Mouse (Mus musculus) CH12.LX (cell line): Measurements from ENCODE around the gene F13a1. TPM values are rescaled to one million over a fixed set of nuclear protein-coding genes. Genes with fewer than 3 reads are reported as not detected.

Experiments
- DNase-seq: peaks from one replicate; pipeline ENCODE4 v3.0.0-alpha.2; 2013; ENCODE audit errors: extremely low read depth
- H3K27ac ChIP-seq: 2 replicates; pipeline ENCODE4 v1.5.1; 2012; ENCODE audit warnings: low read depth, mild to moderate bottlenecking, control low read depth, moderate library complexity; ENCODE audit not compliant: insufficient read depth
- H3K27me3 ChIP-seq: replicated peaks from 2 replicates; pipeline ENCODE3; 2012; ENCODE audit warnings: inconsistent platforms
- H3K36me3 ChIP-seq, 2 experiments: replicated peaks in 1 of 2; 2 replicates each; pipeline versions ENCODE3 to v1.6.1; 2012; ENCODE audit warnings: inconsistent platforms in 1 of 2, low read length in 1 of 2, mild to moderate bottlenecking in 1 of 2, mixed read lengths in 1 of 2, moderate library complexity in 1 of 2; ENCODE audit not compliant: control insufficient read depth in 1 of 2, insufficient read depth in 1 of 2
- H3K4me1 ChIP-seq, 2 experiments: 2 replicates each; pipeline ENCODE4 v1.6.1; 2012; ENCODE audit warnings: inconsistent platforms in 1 of 2, moderate library complexity in 1 of 2; ENCODE audit not compliant: insufficient read depth in 2 of 2, control insufficient read depth in 1 of 2
- H3K4me2 ChIP-seq: 2 replicates; pipeline ENCODE4 v1.6.1; 2012; ENCODE audit warnings: low read depth, mild to moderate bottlenecking, control low read depth; ENCODE audit not compliant: poor library complexity, insufficient read depth, severe bottlenecking
- H3K4me3 ChIP-seq, 3 experiments: fragments of 150-350 bp in 1 of 3; sonication (generic) in 1 of 3; replicated peaks in 1 of 3; 2 replicates each; pipeline versions ENCODE3 to v1.5.1; 2011 to 2012; ENCODE audit warnings: low read depth in 2 of 3, low read length in 2 of 3, mild to moderate bottlenecking in 2 of 3, moderate library complexity in 2 of 3, control low read depth in 1 of 3, improper control_type of control experiment in 1 of 3, inconsistent platforms in 1 of 3, mixed read lengths in 1 of 3; ENCODE audit not compliant: poor library complexity in 1 of 3
- H3K79me2 ChIP-seq: replicated peaks from 2 replicates; pipeline ENCODE4 v1.6.1; 2012; ENCODE audit warnings: mild to moderate bottlenecking, moderate library complexity; ENCODE audit not compliant: control insufficient read depth, poor library complexity, insufficient read depth, severe bottlenecking; ENCODE audit errors: extremely low read depth
- H3K9ac ChIP-seq: 2 replicates; pipeline ENCODE4 v1.6.1; 2012; ENCODE audit warnings: low read depth, mild to moderate bottlenecking, control low read depth, moderate library complexity; ENCODE audit not compliant: insufficient read depth
- H3K9me3 ChIP-seq: replicated peaks from 2 replicates; pipeline ENCODE3; 2012; ENCODE audit warnings: low read length, inconsistent platforms, mixed read lengths
- BHLHE40 ChIP-seq: IDR thresholded peaks from 2 replicates; pipeline ENCODE4 v1.6.1; 2011; ENCODE audit warnings: mild to moderate bottlenecking, low read depth, low read length, improper control_type of control experiment
- CTCF ChIP-seq, 2 experiments: IDR thresholded peaks in 1 of 2; conservative IDR thresholded peaks in 1 of 2; 2 replicates each; pipeline ENCODE4 v1.5.1; 2011 to 2012; ENCODE audit warnings: low read depth in 2 of 2, low read length in 2 of 2, improper control_type of control experiment in 1 of 2, inconsistent platforms in 1 of 2, mild to moderate bottlenecking in 1 of 2, moderate library complexity in 1 of 2
- ELF1 ChIP-seq: IDR thresholded peaks from 2 replicates; pipeline ENCODE4 v1.6.1; 2014; ENCODE audit warnings: low read depth, mild to moderate bottlenecking, inconsistent platforms, low read length, improper control_type of control experiment
- EP300 ChIP-seq: IDR thresholded peaks from 2 replicates; pipeline ENCODE4 v1.6.1; 2011; ENCODE audit warnings: low read length, improper control_type of control experiment
- GABPA ChIP-seq: IDR thresholded peaks from 2 replicates; pipeline ENCODE4 v1.6.1; 2012; ENCODE audit warnings: low read depth, low read length, improper control_type of control experiment, inconsistent platforms; ENCODE audit not compliant: insufficient replicate concordance
- JUN ChIP-seq: IDR thresholded peaks from 2 replicates; pipeline ENCODE4 v1.6.1; 2011; ENCODE audit warnings: low read depth, mild to moderate bottlenecking, low read length, improper control_type of control experiment, moderate library complexity; ENCODE audit not compliant: insufficient read depth
- JUND ChIP-seq: conservative IDR thresholded peaks from 2 replicates; pipeline ENCODE4 v1.6.1; 2011; ENCODE audit warnings: low read depth, low read length, improper control_type of control experiment
- KAT2A ChIP-seq: IDR thresholded peaks from 2 replicates; pipeline ENCODE4 v1.6.1; 2012; ENCODE audit warnings: low read length, improper control_type of control experiment, inconsistent platforms; ENCODE audit not compliant: insufficient replicate concordance
- MAFK ChIP-seq: IDR thresholded peaks from 2 replicates; pipeline ENCODE4 v1.6.1; 2011; ENCODE audit warnings: low read length, improper control_type of control experiment; ENCODE audit not compliant: insufficient replicate concordance
- MAZ ChIP-seq: IDR thresholded peaks from 2 replicates; pipeline ENCODE4 v1.6.1; 2012; ENCODE audit warnings: low read depth, mild to moderate bottlenecking, inconsistent platforms, low read length, improper control_type of control experiment, moderate library complexity
- NRF1 ChIP-seq: IDR thresholded peaks from 2 replicates; pipeline ENCODE4 v1.6.1; 2014; ENCODE audit warnings: low read depth, mild to moderate bottlenecking, inconsistent platforms, low read length, improper control_type of control experiment, moderate library complexity
- POLR2AphosphoS2 ChIP-seq: IDR thresholded peaks from 2 replicates; pipeline ENCODE4 v1.6.1; 2011; ENCODE audit warnings: low read depth, low read length, improper control_type of control experiment
- RCOR1 ChIP-seq: conservative IDR thresholded peaks from 2 replicates; pipeline ENCODE4 v1.6.1; 2012; ENCODE audit warnings: low read depth, mild to moderate bottlenecking, inconsistent platforms, low read length, improper control_type of control experiment
- SIN3A ChIP-seq: IDR thresholded peaks from 2 replicates; pipeline ENCODE4 v1.6.1; 2012; ENCODE audit warnings: low read length, improper control_type of control experiment, inconsistent platforms
- TBP ChIP-seq: conservative IDR thresholded peaks from 2 replicates; pipeline ENCODE4 v1.6.1; 2011; ENCODE audit warnings: low read depth, low read length, improper control_type of control experiment
- UBTF ChIP-seq: IDR thresholded peaks from 2 replicates; pipeline ENCODE4 v1.6.1; 2012; ENCODE audit warnings: low read depth, mild to moderate bottlenecking, inconsistent platforms, low read length, improper control_type of control experiment, moderate library complexity
- ZC3H11A ChIP-seq: IDR thresholded peaks from 2 replicates; pipeline ENCODE4 v1.6.1; 2012; ENCODE audit warnings: low read depth, mild to moderate bottlenecking, inconsistent platforms, low read length, improper control_type of control experiment
- dilution Hi-C: fragments of 300-500 bp; cut with MboI; formaldehyde crosslinking; loops from 2 replicates; pipeline ENCODE4 v1.14.3; 2020; ENCODE audit warnings: low sequenced_read_pairs; ENCODE audit not compliant: extremely low pct_unique_long_range_greater_than_20kb, extremely low pct_ligation_motif_present
- in situ Hi-C: fragments of 300-500 bp; cut with MboI; formaldehyde crosslinking; loops from 3 replicates; pipeline ENCODE4 v1.14.3; 2019; ENCODE audit warnings: low sequenced_read_pairs, low pct_ligation_motif_present, low pct_unique_long_range_greater_than_20kb, mixed read lengths
- polyA plus RNA-seq: library from polyadenylated mRNA; unstranded; fragments of >175 nt; gene quantifications from 2 replicates; pipeline ENCODE4 v1.2.1, GENCODE M21; 2012; ENCODE audit warnings: low read depth; ENCODE audit not compliant: insufficient read length
- total RNA-seq, 2 experiments: library from RNA; depleted of rRNA; stranded (reverse); fragments of 300-350 nt in 1 of 2; fragments of >200 nt in 1 of 2; gene quantifications; 2 replicates each; pipeline ENCODE4 v1.2.3; 2012 to 2014

F13a1 gene
- total and polyA plus RNA-seq, 3 experiments: 0.06 to 0.42 TPM; not detected in 1

DNA sequence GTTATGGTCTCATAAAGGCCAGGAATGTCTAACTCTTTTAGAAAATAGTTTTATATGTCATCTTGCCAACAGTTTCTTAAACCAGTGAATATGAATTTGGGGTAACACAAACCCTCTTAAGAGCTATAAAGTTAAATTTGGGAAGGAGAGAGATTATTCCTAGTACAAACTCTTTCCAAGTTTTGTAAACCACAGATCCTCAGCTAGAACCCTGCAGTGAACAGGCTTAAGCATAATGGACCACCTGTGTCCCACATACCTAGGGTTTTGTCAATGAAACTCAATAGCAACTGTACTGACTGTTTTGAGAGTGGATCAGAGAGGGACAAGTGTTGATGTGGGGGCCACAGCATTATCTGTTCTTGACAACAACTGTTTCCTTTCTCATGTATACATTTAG, 96.4 kb downstream of the F13a1 start:
- Histone ChIP-seq H3K9ac (no peak overlapping the region), H3K27me3 (no peaks in the 10 kb centered on the region), H3K9me3 (peaks cover 1% of the 10 kb centered on the region), H3K4me2 (no peak overlapping the region), H3K4me3 (no peak overlapping the region), H3K27ac (no peak overlapping the region), H3K79me2 (no peaks in the 10 kb centered on the region), H3K36me3 (no peaks in the 10 kb centered on the region), H3K4me1 (peaks cover 0 to 13% of the 10 kb centered on the region in 2 experiments; a peak in 2 of 4 replicates)
- DNase-seq: no peak
- dilution Hi-C loops (no loop called here), in situ Hi-C loops (no loop called here)
- TF ChIP-seq BHLHE40 (no peak), TBP (no peak), MAZ (no peak), CTCF (conservative IDR thresholded peaks at IDR 0.05 in 1 of 2, IDR thresholded peaks at IDR 0.05 in 1 of 2; ENCODE audit: low read depth in 2 of 2, low read length in 2 of 2) (no peak), RCOR1 (no peak), KAT2A (no peak), SIN3A (no peak), EP300 (no peak), ELF1 (no peak)

DNA sequence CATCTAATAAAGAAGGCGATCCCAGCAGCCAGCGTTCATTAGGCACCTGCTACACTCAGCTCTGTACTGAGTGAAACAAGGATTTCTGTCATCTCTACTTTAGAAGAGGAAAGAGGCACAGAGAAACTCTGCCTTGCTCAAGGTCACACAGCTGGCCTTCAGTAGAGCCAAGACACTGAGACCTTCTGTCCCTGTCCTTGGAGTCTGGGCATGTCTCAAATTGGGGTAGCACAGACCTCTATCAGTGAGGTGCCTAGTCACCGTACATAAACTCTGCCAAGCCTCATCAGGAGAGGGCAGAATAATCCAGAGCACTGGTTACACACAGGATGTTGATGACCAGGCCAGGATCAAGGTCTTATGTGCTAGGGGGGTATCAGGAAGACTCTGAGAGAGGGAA, 108.2 kb downstream of the F13a1 start:
- Histone ChIP-seq H3K27me3 (no peaks in the 10 kb centered on the region), H3K4me3 (no peak overlapping the region), H3K79me2 (no peaks in the 10 kb centered on the region), H3K4me2 (no peak overlapping the region), H3K27ac (no peak overlapping the region), H3K9me3 (no peaks in the 10 kb centered on the region), H3K4me1 (peaks cover 0 to 10% of the 10 kb centered on the region in 2 experiments; a peak in 2 of 4 replicates), H3K9ac (no peak overlapping the region), H3K36me3 (no peaks in the 10 kb centered on the region)
- in situ Hi-C loops (no loop called here), dilution Hi-C loops (no loop called here)
- TF ChIP-seq MAZ (no peak), UBTF (no peak), GABPA (no peak), NRF1 (no peak), JUN (no peak), MAFK (no peak), TBP (no peak), BHLHE40 (no peak), POLR2AphosphoS2 (no peak), EP300 (no peak), CTCF (conservative IDR thresholded peaks at IDR 0.05 in 1 of 2, IDR thresholded peaks at IDR 0.05 in 1 of 2; ENCODE audit: low read depth in 2 of 2, low read length in 2 of 2) (no peak), ZC3H11A (no peak), JUND (no peak)
- no peak for DNase-seq
